Mouse (Mus musculus) limb, embryonic 15.5 days (tissue): ENCODE results near the gene Aff1. TPM values are rescaled to one million over a fixed set of nuclear protein-coding genes. Genes with fewer than 3 reads are reported as not detected.

Experiments
- ATAC-seq: fragments of 200-750 bp; cut with Nextera tagmentation; 2 replicates; pipeline ENCODE4 v1.8.0; 2017; ENCODE audit warnings: low read depth, moderate TSS enrichment; ENCODE audit not compliant: insufficient number of reproducible peaks, low FRiP score, low TSS enrichment
- H3K27ac ChIP-seq: fragments of 300-500 bp; sonication (generic); 2 replicates; pipeline ENCODE4 v1.5.1; 2015; ENCODE audit warnings: moderate library complexity, mild to moderate bottlenecking, inconsistent platforms
- H3K27me3 ChIP-seq: fragments of 300-500 bp; sonication (generic); 2 replicates; pipeline ENCODE4 v1.6.1; 2015; ENCODE audit warnings: inconsistent platforms
- H3K36me3 ChIP-seq: fragments of 300-500 bp; sonication (generic); 2 replicates; pipeline ENCODE4 v1.6.1; 2015; ENCODE audit warnings: inconsistent platforms
- H3K4me1 ChIP-seq: fragments of 300-500 bp; sonication (generic); 2 replicates; pipeline ENCODE4 v1.6.1; 2015; ENCODE audit warnings: inconsistent platforms
- H3K4me2 ChIP-seq: fragments of 300-500 bp; sonication (generic); 2 replicates; pipeline ENCODE4 v1.6.1; 2015; ENCODE audit warnings: mild to moderate bottlenecking, inconsistent platforms
- H3K4me3 ChIP-seq: fragments of 300-500 bp; sonication (generic); 2 replicates; pipeline ENCODE4 v1.5.1; 2015; ENCODE audit warnings: mild to moderate bottlenecking, inconsistent platforms
- H3K9ac ChIP-seq: fragments of 300-500 bp; sonication (generic); 2 replicates; pipeline ENCODE4 v1.6.1; 2015; ENCODE audit warnings: inconsistent platforms
- H3K9me3 ChIP-seq: fragments of 300-500 bp; sonication (generic); 2 replicates; pipeline ENCODE4 v1.6.1; 2016; ENCODE audit warnings: inconsistent platforms
- WGBS: fragments of 180-500 bp; shearing (Covaris S2); methylation state at CpG from one replicate; pipeline ENCODE4 v1.1.7; 2015; 5-methylcytosine and 5-hydroxymethylcytosine counted together
- polyA plus RNA-seq: library from polyadenylated mRNA; unstranded; fragments of >200 nt; fragmentation: Nextera tagmentation; extraction: Ambion mirVana; gene quantifications from 2 replicates; pipeline ENCODE4 v1.2.1, GENCODE M21; 2015

Gene Aff1
- polyA plus RNA-seq, 1 experiment from 2014 or later, result 5.1 TPM

DNA sequence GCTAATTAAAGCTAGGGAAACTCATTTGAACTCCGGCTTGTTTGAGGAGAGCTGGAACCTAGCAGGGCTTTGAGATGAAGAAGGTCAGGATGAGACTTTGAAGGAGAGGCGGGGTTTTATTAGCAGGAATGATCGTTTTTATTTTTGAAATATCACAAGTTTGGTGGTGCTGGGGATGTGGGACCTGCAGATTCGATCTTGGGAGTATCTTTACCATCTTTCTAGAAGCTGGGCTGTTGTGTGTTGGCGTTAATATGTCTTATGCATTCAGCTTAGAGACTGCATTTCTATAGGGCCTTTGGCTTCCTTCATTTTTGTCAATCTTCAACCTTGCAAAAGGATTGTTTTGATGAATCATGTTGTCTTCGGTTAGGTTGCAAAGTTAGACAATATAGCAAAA lies 1.9 kb downstream of the Aff1 start:
- Histone ChIP-seq H3K4me1 (peaks cover 15% of the 10 kb centered on the region), H3K27ac (no peak overlapping the region), H3K4me3 (no peak overlapping the region), H3K9me3 (no peaks in the 10 kb centered on the region), H3K36me3 (no peaks in the 10 kb centered on the region), H3K27me3 (peaks cover 26% of the 10 kb centered on the region), H3K9ac (no peak overlapping the region), H3K4me2 (0 out of 2 replicates have a peak overlapping the region, but pooled peaks have one; percentile 100)
- no peak for ATAC-seq
- WGBS, result 54% methylated on average over 6 of the region's 6 CpGs

DNA sequence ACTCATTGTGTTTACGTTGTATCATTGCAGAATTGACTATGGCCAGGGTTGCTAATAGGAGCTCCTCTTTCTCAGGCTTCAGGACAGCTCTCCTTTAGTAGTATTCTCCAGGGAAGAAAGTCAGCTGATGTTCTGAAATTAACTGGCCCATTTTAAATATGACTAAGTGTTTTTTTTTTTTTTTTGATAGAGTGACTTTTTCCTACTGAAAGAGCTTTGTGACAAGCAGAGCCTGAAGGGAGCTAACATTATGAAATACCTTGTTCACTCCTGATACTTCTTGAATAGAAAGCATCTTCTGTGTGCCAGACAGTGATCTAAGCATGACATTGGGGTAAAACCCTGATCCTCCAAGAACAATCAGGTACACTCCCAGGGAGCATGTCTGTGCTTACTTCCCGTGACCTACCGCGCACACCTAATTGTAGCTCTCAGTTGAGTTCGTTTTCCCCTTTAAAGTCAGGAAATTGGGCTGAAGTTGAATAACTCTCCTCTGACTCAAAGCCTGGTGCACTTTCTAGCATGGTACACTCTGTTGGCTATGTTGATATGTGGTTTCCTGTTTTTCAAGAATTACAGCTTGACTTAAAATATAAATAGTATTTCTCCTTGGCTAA lies 5.8 kb downstream of the Aff1 start:
- no peak overlapping the region for H3K9ac ChIP-seq
- no peak overlapping the region for H3K4me3 ChIP-seq
- peaks cover 16% of the 10 kb centered on the region for H3K27me3 ChIP-seq
- no peak for ATAC-seq
- H3K9me3 ChIP-seq, result no peaks in the 10 kb centered on the region
- WGBS, result 60% methylated on average over 5 of the region's 5 CpGs
- no peak overlapping the region for H3K4me2 ChIP-seq
- H3K27ac ChIP-seq, result no peak overlapping the region
- peaks cover 4% of the 10 kb centered on the region; the same call in 1 of the 2 replicates for H3K4me1 ChIP-seq
- no peaks in the 10 kb centered on the region for H3K36me3 ChIP-seq

DNA sequence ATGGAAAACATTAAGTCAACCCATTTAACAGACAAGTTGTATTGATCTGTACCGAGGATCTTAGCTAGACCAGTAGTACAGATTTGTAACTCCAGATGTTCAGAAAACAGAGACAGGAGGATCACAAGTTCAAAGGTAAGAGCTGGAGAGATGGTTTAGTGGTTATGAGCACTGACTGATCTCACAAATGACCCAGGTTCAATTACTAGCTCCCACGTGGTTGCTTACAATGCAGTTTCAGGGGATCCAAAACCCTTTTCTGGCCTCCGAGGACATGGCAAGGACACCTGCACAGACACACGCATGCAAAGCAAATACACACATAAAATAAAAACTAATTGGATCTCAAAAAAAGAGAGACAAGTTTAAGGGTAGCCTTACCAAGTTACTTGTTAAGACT lies 6.4 kb downstream of the Aff1 start:
- no peaks in the 10 kb centered on the region for H3K36me3 ChIP-seq
- no peak overlapping the region for H3K9ac ChIP-seq
- ATAC-seq, result no peak
- peaks cover under 1% of the 10 kb centered on the region; the same call in 1 of the 2 replicates for H3K4me1 ChIP-seq
- H3K27ac ChIP-seq, result no peak overlapping the region
- H3K4me2 ChIP-seq, result no peak overlapping the region
- H3K9me3 ChIP-seq, result no peaks in the 10 kb centered on the region
- peaks cover 11% of the 10 kb centered on the region for H3K27me3 ChIP-seq
- H3K4me3 ChIP-seq, result no peak overlapping the region
- 45% methylated on average over 4 of the region's 4 CpGs for WGBS

DNA sequence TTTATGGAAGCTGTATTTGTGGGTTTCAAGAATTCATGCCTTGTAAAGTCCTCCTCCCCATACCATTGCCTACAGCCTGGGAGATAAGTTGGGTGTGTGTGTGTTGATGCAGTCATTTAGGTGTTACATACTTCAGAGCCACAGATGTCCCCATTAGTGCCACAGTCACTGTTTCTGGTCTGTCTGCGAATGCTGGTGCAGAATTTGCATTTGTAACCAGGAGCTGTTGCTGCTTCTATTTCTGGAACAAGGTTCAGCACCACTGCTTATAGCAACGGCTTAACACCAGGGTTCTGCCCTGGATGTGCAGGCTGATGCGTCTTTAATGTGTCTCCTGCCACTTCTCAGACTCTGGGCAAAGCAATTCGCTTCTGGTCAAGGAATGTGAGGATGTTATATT lies 7.4 kb downstream of the Aff1 start:
- no peak overlapping the region for H3K27ac ChIP-seq
- no peak overlapping the region for H3K9ac ChIP-seq
- WGBS, result 45% methylated on average over 4 of the region's 4 CpGs
- no peaks in the 10 kb centered on the region for H3K4me1 ChIP-seq
- ATAC-seq, result no peak
- no peak overlapping the region for H3K4me3 ChIP-seq
- no peak overlapping the region for H3K4me2 ChIP-seq
- no peaks in the 10 kb centered on the region for H3K9me3 ChIP-seq
- H3K36me3 ChIP-seq, result no peaks in the 10 kb centered on the region
- H3K27me3 ChIP-seq, result 0 out of 2 replicates have a peak, but pooled peaks cover 3% of the 10 kb centered on the region

DNA sequence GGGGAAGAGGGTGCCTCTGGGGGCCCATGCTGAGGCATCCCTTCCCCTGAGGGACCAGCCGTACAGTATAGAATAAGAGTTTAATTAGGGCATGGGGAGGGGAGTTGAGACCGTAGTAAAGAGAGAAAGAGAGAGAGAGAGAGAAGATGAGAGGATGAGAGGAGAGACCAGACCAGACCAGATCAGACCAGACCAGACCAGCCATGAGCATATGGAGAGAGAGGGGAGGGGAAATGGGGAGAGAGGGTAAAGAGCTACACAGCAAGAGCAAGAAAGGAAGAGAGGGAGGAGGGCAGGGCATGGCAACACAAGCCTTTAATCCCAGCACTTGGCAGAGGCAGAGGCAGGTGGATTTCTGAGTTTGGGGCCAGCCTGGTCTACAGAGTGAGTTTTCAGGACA lies 8.5 kb downstream of the Aff1 start:
- Histone ChIP-seq H3K27ac (no peak overlapping the region), H3K27me3 (no peaks in the 10 kb centered on the region), H3K9ac (no peak overlapping the region), H3K4me1 (no peaks in the 10 kb centered on the region), H3K9me3 (no peaks in the 10 kb centered on the region), H3K36me3 (no peaks in the 10 kb centered on the region), H3K4me2 (no peak overlapping the region), H3K4me3 (no peak overlapping the region)
- WGBS, result 55% methylated on average over 2 of the region's 2 CpGs
- no peak for ATAC-seq

DNA sequence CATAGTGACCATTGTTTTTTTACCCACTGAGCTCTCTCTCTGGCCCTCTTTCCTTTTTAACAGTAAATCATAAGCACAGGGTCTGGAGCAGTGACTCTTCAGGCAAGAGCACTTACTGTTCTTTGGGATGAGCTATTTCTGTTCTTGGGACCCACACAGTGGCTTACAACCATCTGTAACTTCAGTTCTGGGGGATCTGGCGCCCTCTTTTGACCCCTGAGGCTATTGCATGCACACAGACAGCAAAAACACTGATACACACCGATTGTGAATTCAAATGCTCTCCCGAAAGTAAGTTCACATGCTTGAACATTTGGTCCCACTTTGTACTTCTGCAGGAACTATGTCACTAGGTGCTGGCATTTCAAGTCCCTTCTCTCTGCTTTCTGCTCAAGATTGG lies 9.3 kb downstream of the Aff1 start:
- 77% methylated on average over 3 of the region's 3 CpGs for WGBS

DNA sequence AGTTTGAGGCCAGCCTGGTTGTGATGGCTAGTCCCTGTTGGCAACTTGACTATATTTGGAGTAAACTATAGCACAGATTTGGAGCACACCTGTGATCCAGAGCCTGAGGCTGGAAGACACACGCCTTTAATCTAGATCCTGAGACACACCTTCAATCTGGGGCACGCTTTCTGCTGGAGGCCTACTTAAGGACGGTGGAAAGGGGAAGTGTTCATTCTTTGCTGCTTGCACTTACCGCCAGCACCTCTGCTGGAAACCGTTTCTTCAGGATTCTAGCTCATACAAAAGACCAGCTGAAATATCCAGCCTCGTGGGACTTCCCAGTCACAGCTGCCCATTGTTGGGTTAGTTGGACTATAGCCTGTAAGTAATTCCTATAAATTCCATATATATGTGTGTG lies 10.4 kb downstream of the Aff1 start:
- no peak overlapping the region for H3K4me3 ChIP-seq
- H3K4me1 ChIP-seq, result no peaks in the 10 kb centered on the region
- no peak overlapping the region for H3K9ac ChIP-seq
- WGBS, result 54% methylated on average over 6 of the region's 6 CpGs
- no peak overlapping the region for H3K4me2 ChIP-seq
- H3K27me3 ChIP-seq, result no peaks in the 10 kb centered on the region
- no peak overlapping the region for H3K27ac ChIP-seq
- H3K36me3 ChIP-seq, result no peaks in the 10 kb centered on the region
- ATAC-seq, result no peak
- H3K9me3 ChIP-seq, result no peaks in the 10 kb centered on the region

More for the DNA sequence above, 9.3 kb downstream of the Aff1 start:
- H3K4me1 ChIP-seq, result no peaks in the 10 kb centered on the region
- no peak overlapping the region for H3K4me2 ChIP-seq
- ATAC-seq, result no peak
- no peaks in the 10 kb centered on the region for H3K9me3 ChIP-seq
- no peak overlapping the region for H3K27ac ChIP-seq
- no peaks in the 10 kb centered on the region for H3K27me3 ChIP-seq
- H3K9ac ChIP-seq, result no peak overlapping the region
- H3K4me3 ChIP-seq, result no peak overlapping the region
- no peaks in the 10 kb centered on the region for H3K36me3 ChIP-seq

DNA sequence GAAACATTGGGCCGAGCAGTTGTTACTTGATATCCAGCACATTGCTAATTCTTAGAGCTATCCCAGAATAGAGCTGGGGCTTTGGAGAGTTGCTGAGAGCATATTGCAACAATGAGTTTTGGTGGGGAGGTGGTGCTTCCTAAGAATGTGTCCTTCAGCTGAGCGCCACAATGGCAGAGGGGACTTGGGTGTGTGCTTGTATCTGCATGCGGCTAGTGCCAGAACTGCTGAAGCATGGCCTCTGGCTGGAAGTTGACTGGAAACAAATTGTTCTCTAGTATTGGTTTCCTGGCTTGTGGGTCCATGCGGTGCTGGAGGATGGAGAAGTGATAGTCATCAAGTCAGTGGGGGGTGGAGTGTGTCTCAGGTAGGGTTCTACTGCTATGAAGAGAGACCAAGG lies 13.2 kb downstream of the Aff1 start:
- Histone ChIP-seq H3K9ac (no peak overlapping the region), H3K4me3 (no peak overlapping the region), H3K36me3 (no peaks in the 10 kb centered on the region), H3K4me2 (no peak overlapping the region), H3K4me1 (no peaks in the 10 kb centered on the region), H3K27me3 (no peaks in the 10 kb centered on the region), H3K9me3 (no peaks in the 10 kb centered on the region), H3K27ac (no peak overlapping the region)
- WGBS, result 97% methylated on average over 4 of the region's 4 CpGs
- ATAC-seq, result no peak

DNA sequence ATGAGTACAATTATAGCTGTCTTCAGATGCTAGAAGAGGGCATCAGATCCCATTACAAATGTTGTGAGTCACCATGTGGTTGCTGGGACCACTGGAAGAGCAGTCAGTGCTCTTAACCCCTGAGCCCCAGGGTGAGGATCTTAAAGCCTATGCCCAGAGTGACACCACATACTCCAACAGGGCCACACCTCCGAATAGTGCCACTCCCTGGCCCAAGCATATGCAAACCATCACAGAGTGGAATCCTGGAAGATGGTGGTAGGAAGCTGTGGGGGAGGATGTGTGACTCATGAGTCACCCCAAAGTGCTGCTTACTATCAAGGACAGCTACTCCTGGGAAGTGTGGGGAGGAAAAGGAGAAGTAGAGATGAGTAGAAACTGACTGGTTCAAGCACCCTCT lies 13.7 kb downstream of the Aff1 start:
- H3K36me3 ChIP-seq, result no peaks in the 10 kb centered on the region
- WGBS, result 73% methylated on average over 1 of the region's 1 CpGs
- H3K27me3 ChIP-seq, result no peaks in the 10 kb centered on the region
- no peak overlapping the region for H3K4me2 ChIP-seq
- H3K9me3 ChIP-seq, result no peaks in the 10 kb centered on the region
- no peaks in the 10 kb centered on the region for H3K4me1 ChIP-seq
- H3K9ac ChIP-seq, result no peak overlapping the region
- ATAC-seq, result no peak
- no peak overlapping the region for H3K4me3 ChIP-seq
- H3K27ac ChIP-seq, result no peak overlapping the region

DNA sequence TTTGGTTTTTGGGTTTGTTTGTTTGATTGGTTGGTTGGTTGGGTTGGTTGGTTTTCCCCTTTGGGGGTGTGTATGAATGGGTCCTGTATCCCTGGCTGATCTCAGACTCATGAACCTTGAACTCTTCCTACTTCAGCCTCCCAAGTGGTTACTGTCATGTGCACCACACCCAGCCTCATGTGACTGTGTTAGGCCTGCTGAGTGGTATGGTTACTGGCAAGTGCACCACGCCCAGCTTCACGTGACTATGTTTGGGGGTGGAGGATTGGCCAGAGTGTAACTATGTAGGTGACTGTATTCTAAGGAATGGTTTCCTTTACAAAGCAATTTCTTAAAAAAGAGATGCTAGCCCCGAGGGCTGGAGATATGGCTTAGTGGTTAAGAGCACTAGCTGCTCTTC lies 16.9 kb downstream of the Aff1 start:
- H3K36me3 ChIP-seq, result no peaks in the 10 kb centered on the region
- ATAC-seq, result no peak
- H3K4me2 ChIP-seq, result no peak overlapping the region
- no peak overlapping the region for H3K9ac ChIP-seq
- no peak overlapping the region for H3K4me3 ChIP-seq
- 85% methylated on average over 3 of the region's 3 CpGs for WGBS
- H3K9me3 ChIP-seq, result no peaks in the 10 kb centered on the region
- no peaks in the 10 kb centered on the region for H3K27me3 ChIP-seq
- no peaks in the 10 kb centered on the region for H3K4me1 ChIP-seq
- H3K27ac ChIP-seq, result no peak overlapping the region

DNA sequence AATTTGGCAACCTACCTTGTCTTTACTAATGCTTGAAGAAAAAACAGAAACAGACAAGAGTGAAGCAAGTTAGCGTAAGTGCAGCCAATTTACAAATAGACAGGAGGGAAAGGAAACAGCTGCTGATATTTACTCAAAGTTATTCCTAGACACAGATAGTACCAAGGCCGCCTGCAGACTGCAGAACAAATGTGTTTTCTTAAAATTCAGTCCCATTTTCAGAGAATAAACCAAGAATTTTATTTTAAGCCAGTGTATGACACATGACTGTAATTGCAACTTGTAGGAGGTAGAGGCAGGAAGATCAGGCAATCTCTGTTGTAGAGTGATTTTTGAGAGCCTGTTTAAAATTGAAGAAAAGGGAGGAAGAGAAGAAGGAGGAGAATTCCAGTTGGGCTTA lies 19.7 kb downstream of the Aff1 start:
- H3K27ac ChIP-seq, result no peak overlapping the region
- H3K4me1 ChIP-seq, result no peaks in the 10 kb centered on the region
- WGBS, result 82% methylated on average over 2 of the region's 2 CpGs
- H3K9me3 ChIP-seq, result no peaks in the 10 kb centered on the region
- H3K4me2 ChIP-seq, result no peak overlapping the region
- no peaks in the 10 kb centered on the region for H3K27me3 ChIP-seq
- no peak overlapping the region for H3K4me3 ChIP-seq
- no peak overlapping the region for H3K9ac ChIP-seq
- ATAC-seq, result no peak
- no peaks in the 10 kb centered on the region for H3K36me3 ChIP-seq

DNA sequence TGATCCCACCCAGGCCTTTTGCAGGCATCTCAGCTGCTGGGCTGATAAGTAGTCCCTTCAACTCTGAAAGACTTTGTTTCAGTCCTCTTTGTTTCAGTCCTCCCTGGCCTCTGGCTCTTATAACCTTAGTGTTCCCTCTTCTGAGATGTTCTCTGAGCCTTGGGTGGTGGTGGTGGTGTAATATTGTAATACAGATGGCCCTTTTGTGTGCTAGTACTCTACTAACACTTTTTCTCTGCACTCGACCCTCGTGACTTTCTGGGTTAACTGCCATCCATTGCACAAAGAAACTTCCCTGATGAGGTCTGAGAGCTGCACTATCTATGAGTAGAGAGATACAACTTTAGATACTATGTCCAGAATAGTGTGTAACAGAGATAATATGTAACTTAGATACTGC lies 21.2 kb downstream of the Aff1 start:
- Histone ChIP-seq H3K4me1 (no peaks in the 10 kb centered on the region), H3K9ac (no peak overlapping the region), H3K9me3 (no peaks in the 10 kb centered on the region), H3K4me3 (no peak overlapping the region), H3K27me3 (no peaks in the 10 kb centered on the region), H3K36me3 (no peaks in the 10 kb centered on the region), H3K4me2 (no peak overlapping the region), H3K27ac (no peak overlapping the region)
- WGBS, result 79% methylated on average over 2 of the region's 2 CpGs
- no peak for ATAC-seq

DNA sequence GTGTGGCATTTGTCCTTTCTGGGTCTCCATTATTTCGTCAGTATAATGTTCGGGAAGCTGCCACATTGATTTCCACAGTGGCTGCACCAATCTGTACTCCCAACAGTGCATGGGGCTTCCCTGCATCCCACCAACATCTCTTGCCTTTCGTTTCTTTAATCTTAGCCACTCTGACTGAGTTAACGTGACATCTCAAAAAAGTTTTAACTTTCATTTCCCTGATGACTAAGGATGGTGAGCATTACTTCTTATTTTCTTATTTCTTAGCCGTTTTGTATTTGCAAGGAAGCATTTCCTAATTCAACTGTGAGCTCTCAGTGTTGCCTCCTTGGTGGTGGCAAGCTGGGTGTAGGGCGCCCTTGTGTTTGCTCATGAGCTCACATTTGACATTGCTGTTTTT lies 22.8 kb downstream of the Aff1 start:
- ATAC-seq, result no peak
- H3K36me3 ChIP-seq, result no peaks in the 10 kb centered on the region
- H3K4me2 ChIP-seq, result no peak overlapping the region
- no peaks in the 10 kb centered on the region for H3K27me3 ChIP-seq
- H3K9ac ChIP-seq, result no peak overlapping the region
- H3K4me1 ChIP-seq, result no peaks in the 10 kb centered on the region
- H3K9me3 ChIP-seq, result no peaks in the 10 kb centered on the region
- 80% methylated on average over 6 of the region's 6 CpGs for WGBS
- no peak overlapping the region for H3K4me3 ChIP-seq
- no peak overlapping the region for H3K27ac ChIP-seq
